Mouse (Mus musculus) spleen, adult 2 months (tissue): ENCODE results near the gene Hoxb8. TPM values are rescaled to one million over a fixed set of nuclear protein-coding genes. Genes with fewer than 3 reads are reported as not detected.

Experiments used
- DNase-seq, 2 experiments: peaks; one replicate each; pipeline versions ENCODE4 v3.0.0 to v3.0.0-alpha.2; 2012 to 2021; ENCODE audit warnings: low spot score in 2 of 2, low read depth in 1 of 2
- H3K27ac ChIP-seq: fragments of 200-500 bp; 2 replicates; pipeline ENCODE4 v1.5.1; 2012; ENCODE audit warnings: low read length, inconsistent platforms; ENCODE audit not compliant: insufficient read depth
- H3K27me3 ChIP-seq: fragments of 200-500 bp; 2 replicates; pipeline ENCODE4 v1.6.1; 2012; ENCODE audit warnings: mild to moderate bottlenecking, moderate library complexity, low read length, inconsistent platforms; ENCODE audit not compliant: control insufficient read depth, insufficient read depth
- H3K36me3 ChIP-seq: fragments of 200-500 bp; 2 replicates; pipeline ENCODE4 v1.6.1; 2012; ENCODE audit warnings: mild to moderate bottlenecking, low read length, inconsistent platforms; ENCODE audit not compliant: control insufficient read depth, insufficient read depth
- H3K4me1 ChIP-seq: fragments of 200-500 bp; 2 replicates; pipeline ENCODE4 v1.6.1; 2011; ENCODE audit warnings: inconsistent platforms; ENCODE audit not compliant: control insufficient read depth, insufficient read depth, insufficient read length
- H3K4me3 ChIP-seq: fragments of 200-500 bp; 2 replicates; pipeline ENCODE4 v1.5.1; 2011; ENCODE audit warnings: mild to moderate bottlenecking, inconsistent platforms; ENCODE audit not compliant: insufficient read depth, insufficient read length; ENCODE audit errors: extremely low read depth
- CTCF ChIP-seq: fragments of 200-500 bp; IDR thresholded peaks from 2 replicates; pipeline ENCODE4 v1.5.1; 2011; ENCODE audit warnings: mild to moderate bottlenecking, inconsistent platforms; ENCODE audit not compliant: insufficient read depth, insufficient read length, insufficient replicate concordance; ENCODE audit errors: extremely low read depth
- POLR2A ChIP-seq: fragments of 200-500 bp; IDR thresholded peaks from 2 replicates; pipeline ENCODE4 v1.6.1; 2011; ENCODE audit warnings: low read depth, low read length, inconsistent platforms
- WGBS: fragments of 180-500 bp; shearing (Covaris S2); methylation state at CpG from one replicate; pipeline ENCODE4 v1.1.7; 2018; 5-methylcytosine and 5-hydroxymethylcytosine counted together
- polyA plus RNA-seq: library from polyadenylated mRNA; depleted of rRNA; stranded (reverse); fragments of >200 nt; gene quantifications from 2 replicates; pipeline ENCODE4 v1.2.3, GENCODE M21; 2012

Gene Hoxb8
- polyA plus RNA-seq, 1 experiment: 0.37 TPM

DNA sequence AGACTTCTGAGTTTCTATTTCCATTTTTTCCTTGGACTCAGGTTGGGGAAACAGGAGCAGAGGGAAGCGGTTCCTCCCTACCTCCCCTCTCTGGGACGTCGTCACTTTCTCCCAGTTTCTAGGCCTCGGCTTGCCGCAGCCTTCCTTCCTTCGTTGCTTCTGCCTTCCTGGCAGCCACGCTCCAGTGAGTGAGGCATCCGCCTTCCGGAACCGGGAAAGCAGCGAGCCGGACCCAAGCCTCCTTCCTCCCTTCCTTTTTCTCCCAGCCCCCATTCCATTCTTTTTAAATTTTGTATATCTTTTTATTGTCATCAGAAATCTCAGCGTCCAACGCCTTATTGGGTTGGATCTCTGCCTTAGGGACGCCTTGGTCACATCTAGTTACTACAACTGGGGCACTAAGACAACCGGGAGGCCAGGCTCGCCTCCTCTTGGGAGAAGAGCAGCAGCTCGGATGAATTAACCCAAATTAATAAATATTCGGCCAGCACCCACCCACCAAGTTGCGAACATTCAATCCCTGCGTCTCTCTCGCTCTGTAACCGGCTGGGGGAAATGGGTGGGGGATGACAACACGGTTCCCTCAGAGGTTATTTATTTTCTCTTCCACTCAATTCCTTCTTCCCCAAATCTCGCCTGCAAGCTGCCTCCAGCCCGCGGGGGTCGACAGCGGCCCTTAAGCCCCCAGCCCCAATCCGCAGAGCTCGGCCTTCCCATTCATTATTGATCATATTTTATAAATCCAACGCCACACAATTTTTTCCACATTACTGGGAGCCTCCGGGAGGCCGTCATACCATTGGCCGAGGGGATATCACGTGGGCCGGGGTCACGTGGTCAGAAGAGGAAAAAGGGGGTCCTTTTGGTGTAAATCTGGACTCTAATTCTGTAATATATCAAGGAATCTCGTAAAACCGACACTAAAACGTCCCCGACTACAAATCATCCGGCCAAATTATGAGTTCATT is 4.3 kb downstream of the Hoxb8 start, which contains the start of gene Hoxb7:
Gene Hoxb7, plus strand, starts transcription at position 853 of the 968 bp plus-strand sequence.
- WGBS: 3% methylated on average over 43 of the region's 43 CpGs
- TF ChIP-seq POLR2A (no peak), CTCF (no peak)
- H3K27me3 ChIP-seq: peaks cover 56% of the 10 kb centered on the region
- peak within 1 kb of the TSS; percentile 37 for H3K4me3 ChIP-seq
- H3K27ac ChIP-seq: peak within 1 kb of the TSS; percentile 37; the same call in 1 of the 2 replicates
- H3K4me1 ChIP-seq: peaks cover 8% of the 10 kb centered on the region
- no peaks in the 10 kb centered on the region for H3K36me3 ChIP-seq
- no peak for DNase-seq

DNA sequence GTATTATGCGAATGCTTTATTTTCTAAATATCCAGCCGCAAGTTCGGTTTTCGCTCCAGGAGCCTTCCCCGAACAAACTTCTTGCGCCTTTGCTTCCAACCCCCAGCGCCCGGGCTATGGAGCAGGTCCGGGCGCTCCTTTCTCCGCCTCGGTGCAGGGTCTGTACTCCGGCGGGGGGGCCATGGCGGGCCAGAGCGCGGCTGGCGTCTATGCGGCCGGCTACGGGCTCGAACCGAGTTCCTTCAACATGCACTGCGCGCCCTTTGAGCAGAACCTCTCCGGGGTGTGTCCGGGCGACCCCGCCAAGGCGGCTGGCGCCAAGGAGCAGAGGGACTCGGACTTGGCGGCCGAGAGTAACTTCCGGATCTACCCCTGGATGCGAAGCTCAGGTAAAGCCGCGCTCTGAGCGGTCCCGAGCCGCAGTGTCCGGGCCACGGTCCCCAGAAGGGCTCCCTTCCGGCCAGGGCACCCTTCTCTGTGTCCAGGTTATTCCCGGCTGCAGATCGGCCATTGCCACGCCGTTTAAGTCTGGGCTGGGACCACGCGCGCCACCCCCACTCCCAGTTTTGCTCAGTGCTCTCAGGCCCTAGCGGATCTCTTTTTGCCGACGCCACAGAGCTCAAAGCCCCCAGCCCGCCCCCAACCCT is 5.2 kb downstream of the Hoxb8 start:
- Histone ChIP-seq H3K36me3 (no peaks in the 10 kb centered on the region), H3K4me3 (peak overlapping the region; percentile 37), H3K27me3 (peaks cover 54% of the 10 kb centered on the region), H3K4me1 (peaks cover 9% of the 10 kb centered on the region), H3K27ac (no peak overlapping the region)
- no peak for DNase-seq
- no peak for TF ChIP-seq POLR2A
- no peak for TF ChIP-seq CTCF
- WGBS: 5% methylated on average over 55 of the region's 55 CpGs

DNA sequence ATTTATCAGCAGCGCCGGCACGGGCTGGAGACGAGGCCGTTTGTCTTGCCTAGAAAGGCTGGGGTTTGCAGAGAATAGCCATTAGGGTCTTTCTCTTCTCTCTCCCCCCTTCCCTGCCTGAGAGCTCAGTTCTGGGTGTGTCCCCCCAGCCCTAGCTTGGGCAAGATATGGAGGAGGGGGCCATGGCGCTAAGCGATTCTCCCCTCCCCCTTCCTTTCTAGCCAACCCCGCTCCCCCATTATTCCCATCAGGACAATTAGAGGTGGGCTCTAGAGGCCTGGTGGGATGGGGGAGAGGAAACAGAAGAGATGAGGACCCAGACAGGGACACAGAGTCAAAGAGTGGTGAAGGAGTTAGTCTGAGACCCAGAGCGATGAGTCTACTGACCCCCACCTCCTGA is 5.7 kb downstream of the Hoxb8 start:
- TF ChIP-seq POLR2A: no peak
- TF ChIP-seq CTCF: no peak
- peaks cover 54% of the 10 kb centered on the region for H3K27me3 ChIP-seq
- no peak overlapping the region for H3K4me3 ChIP-seq
- no peak overlapping the region for H3K27ac ChIP-seq
- WGBS: 39% methylated on average over 9 of the region's 9 CpGs
- H3K4me1 ChIP-seq: peaks cover 10% of the 10 kb centered on the region
- H3K36me3 ChIP-seq: no peaks in the 10 kb centered on the region
- no peak for DNase-seq

DNA sequence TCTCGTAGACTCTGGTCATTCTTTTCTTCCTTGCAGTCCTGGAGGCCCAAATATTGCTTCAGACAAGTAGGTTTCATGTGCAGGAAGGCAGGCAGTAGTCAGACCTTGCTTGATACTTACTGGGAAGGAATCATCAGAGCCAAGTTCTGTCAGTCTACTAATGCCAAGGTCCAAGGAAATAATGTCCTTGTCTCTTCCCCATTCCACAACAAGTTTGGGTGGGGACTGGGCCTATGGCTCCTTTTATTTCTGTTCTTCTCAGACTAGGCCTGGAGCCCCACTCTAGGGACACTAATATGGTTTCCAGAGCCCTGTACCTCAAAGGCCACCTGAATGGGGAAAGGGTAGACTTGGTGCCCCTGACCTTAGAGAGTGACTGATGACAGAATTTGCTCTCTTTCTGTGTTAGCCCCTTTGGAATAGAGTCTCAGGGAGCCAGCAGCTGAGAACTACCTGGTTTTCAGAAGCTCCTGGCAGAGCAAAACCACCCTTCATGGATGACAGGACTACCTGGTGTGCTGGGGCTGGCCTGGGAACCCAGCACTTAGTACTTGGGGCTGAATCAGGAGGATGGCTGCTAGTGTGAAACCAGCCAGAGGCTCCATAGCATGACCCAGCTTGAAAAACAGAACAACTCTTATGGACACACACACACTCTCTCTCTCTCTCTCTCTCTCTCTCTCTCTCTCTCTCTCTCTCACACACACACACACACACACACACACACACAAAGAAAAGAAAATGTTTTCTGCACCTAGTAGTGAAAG is 6.9 kb downstream of the Hoxb8 start:
- no peak overlapping the region for H3K27ac ChIP-seq
- no peak overlapping the region for H3K4me3 ChIP-seq
- 84% methylated on average over 1 of the region's 1 CpGs for WGBS
- TF ChIP-seq CTCF (no peak), POLR2A (no peak)
- peaks cover 8% of the 10 kb centered on the region for H3K4me1 ChIP-seq
- no peaks in the 10 kb centered on the region for H3K36me3 ChIP-seq
- no peak for DNase-seq
- H3K27me3 ChIP-seq: peaks cover 53% of the 10 kb centered on the region

DNA sequence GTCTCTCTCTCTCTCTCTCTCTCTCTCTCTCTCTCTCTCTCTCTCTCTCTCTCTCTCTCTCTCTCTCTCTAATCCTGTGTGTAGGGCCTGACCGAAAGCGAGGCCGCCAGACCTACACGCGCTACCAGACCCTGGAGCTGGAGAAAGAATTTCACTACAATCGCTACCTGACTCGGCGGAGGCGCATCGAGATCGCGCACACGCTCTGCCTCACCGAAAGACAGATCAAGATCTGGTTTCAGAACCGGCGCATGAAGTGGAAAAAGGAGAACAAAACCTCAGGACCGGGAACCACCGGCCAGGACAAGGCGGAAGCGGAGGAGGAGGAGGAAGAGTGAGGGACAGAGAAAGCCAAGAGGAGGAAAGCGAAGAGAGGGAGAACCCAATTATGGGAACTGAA is 7.6 kb downstream of the Hoxb8 start:
- Histone ChIP-seq H3K4me1 (peaks cover 8% of the 10 kb centered on the region), H3K4me3 (no peak overlapping the region), H3K27me3 (peaks cover 48% of the 10 kb centered on the region), H3K27ac (no peak overlapping the region), H3K36me3 (no peaks in the 10 kb centered on the region)
- TF ChIP-seq POLR2A (no peak), CTCF (no peak)
- 55% methylated on average over 21 of the region's 21 CpGs for WGBS
- no peak for DNase-seq

DNA sequence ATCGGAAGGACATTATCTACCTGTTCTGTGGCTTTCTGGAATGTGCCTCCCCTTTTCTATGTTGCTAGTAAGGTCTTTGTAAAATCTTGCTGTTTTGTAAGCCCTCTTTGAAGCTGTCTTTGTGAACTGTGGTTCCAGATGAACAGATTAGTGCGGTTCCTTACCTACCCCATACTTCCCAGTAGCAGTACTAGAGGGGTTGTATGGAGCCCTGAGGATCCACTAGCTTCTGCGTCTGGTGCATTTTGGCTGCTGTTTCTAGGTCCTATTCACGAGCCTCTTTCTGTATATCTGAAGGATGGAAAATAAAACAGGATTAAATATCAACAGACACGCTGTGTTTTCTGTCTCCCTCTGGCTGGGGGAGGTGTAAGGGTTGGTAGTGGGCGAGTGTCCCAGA is 8.1 kb downstream of the Hoxb8 start:
- H3K4me3 ChIP-seq: no peak overlapping the region
- H3K27me3 ChIP-seq: peaks cover 46% of the 10 kb centered on the region
- H3K36me3 ChIP-seq: no peaks in the 10 kb centered on the region
- 73% methylated on average over 6 of the region's 6 CpGs for WGBS
- no peak overlapping the region for H3K27ac ChIP-seq
- DNase-seq: no peak
- H3K4me1 ChIP-seq: peaks cover 8% of the 10 kb centered on the region
- TF ChIP-seq POLR2A (no peak), CTCF (no peak)
